Mouse (Mus musculus): ENCODE measurements around the gene Fam57a.
"Not testable (repeated sequence)": the region's sequence is repeated elsewhere in the genome, so short reads cannot be mapped to it uniquely, and the experiment has no call there.

The Fam57a gene

DNA sequence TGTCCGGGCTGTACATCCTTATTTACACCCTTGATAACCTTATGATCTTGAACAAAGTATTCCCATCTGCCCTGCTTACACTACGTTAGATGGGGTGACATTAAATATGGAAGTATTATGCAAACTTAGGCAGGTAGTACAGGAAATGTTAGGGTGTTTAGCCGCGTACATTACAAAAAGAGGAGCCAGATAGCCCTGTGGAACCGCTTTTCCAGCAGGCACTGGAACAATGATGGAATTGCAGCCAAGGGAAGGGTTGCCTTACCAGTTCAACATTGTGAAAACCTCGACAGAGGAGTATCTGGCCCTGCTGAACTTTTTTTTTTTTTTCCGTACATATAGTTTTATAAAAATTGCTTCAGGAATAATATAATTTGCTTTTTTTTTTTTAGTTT, 672 bp downstream of the Fam57a start:
- no peak for DNase-seq (ENCODE audit: low read depth, low spot score)

DNA sequence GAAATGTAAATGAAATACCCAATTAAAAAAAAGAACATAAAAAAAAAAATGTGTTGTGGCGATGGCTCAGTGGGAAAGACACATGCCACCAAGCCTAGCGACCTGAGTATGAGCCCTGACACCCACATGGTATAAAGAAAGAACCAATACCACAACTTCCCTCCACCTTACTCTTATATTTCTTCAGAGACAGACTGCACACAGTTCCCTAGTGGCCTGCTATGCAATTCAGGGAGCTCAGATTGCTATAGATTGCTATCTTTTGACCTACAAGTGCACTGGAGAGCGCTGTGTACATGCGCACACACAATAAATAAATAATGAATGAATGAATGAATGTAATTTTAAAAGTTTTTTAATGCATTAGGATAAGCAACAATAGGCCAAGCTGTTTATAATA, 4.3 kb downstream of the Fam57a start:
- DNase-seq (ENCODE audit: low read depth, low spot score): no peak

DNA sequence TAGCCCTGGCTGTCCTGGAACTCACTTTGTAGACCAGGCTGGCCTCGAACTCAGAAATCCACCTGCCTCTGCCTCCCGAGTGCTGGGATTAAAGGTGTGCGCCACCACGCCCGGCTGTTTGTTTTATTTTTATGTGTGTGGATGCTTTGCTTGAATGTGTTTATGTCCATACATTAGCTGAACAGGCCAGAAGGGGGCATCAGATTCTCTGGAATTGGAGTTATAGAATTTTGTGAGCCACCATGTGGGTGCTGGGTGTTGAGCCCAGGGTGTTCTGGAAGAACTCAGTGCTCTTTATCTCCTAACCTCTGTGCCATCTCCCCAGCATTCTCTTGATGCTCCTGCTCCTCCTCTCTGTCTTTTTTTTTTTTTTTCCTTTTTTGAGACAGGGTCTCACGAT, 7.4 kb downstream of the Fam57a start:
- no peak for DNase-seq (ENCODE audit: low read depth, low spot score)

DNA sequence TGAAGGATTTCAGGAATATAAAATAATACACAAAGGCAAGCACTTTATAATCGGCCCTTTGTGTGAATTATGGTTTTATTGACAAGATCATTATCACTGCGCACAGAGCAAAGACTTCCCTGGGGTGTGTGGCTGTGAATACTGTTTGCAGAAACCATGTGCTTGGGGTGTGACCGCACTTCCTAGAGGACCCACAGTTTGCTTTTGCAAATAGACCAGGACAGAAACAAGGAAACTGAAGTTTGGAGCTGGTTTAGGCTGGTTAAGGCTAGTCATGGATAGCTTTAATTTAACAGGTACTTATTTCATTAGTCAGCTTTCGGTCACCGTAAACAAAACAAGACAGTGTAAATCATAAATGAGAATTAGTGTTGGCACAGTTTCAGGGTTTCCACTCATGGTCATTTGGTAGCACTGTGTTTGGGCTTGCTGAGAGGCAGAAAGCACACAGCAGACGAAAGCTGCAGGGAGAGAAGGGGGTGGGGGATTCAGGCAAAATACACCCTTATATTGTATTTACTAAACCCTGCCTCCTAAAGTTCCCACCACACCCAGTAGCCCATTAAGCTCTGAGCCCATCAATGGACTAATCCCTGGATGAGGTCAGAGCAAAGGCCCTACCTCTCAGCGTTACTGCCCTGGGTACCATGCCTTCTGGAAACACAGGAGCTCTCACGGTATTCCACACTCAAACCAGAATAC, 17.0 kb downstream of the Fam57a start:
- DNase-seq (ENCODE audit: low read depth, low spot score): no peak

DNA sequence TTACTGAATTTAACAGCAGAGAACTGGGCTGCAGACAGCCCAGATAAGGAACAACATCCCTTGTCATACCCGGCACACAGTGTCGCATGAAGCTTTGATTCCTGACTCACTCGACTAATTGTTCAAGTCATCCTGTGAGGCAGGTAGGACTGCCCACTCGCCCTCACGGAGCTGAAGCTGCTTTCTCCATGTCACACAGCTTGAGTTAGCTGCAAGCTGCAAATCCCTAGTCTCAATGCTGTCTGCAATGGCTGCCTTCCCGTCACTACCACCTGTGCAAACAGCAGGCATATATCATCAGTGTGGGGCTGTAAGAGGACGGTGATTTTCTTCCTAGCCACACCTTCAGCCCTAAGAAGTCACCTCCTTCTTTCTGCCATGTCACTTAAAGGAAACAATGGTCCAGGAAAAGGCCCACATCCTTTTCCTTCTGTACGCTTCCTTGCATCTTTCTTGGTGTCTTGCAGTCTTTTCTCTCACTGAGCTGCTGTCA, 17.6 kb downstream of the Fam57a start:
- DNase-seq (ENCODE audit: low read depth, low spot score): no peak

DNA sequence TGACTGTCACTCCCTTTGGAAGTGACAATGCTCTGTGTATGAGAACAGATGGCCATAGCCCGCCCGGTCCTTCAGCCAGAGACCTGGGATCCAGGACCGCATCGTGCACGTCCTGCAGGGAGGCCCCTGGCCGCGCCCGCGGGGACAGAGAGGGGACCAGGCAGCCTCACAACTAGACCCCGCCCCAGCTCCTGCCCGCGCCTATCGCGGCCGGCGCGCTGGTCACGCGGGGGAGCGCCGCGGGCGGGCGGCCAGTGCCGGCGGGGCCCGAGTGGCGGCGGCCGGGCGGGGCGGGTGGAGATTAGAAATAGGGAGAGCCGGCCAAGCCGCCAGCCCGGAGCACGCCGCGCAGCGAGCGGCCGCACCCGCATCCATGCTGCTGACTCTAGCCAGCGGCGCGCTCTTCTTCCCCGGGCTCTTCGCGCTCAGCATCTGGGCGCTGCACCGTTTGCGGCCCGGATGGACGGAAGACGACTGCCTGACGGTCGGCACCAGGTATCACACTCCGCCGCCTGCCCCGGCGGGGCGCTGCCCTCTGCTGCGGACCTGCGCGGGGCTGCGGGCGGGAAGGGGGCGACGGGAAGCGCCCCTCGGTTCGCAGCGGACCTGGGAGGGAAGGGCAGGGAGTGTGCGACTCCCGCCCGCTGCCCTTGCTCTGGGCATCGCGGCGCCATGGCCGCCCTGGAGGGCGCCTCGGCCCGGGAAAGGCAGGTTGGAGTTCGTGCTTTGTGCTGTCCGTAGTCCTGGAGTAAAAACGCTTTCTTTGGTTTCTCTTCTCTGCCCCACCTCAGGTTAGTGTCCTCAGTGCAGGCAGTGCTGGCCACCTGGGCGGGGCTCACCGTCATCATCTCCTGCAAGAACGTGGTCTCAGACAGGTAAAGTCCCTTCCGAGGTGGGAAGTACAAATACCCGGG, 22.5 kb downstream of the Fam57a start:
- peak; percentile 58 for DNase-seq (ENCODE audit: low read depth, low spot score)

DNA sequence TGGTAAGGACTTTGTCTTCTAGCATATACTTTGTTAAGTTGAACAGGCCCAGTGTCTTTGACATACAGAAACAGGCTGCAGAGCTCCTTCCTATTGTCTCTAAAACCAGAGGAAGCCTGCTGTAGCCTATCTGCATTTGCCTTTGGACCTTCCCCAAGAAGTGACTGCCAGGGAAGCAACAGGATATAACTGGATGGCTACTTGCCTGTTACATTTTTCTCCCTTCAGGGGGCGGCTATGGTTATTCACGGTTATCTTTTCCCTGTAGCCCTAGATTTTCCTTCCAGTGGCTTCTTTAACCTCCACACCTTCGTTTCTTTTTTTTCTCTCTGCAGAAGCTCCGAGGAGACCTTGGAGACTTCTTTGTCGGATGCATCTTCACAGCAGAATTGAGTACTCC, 27.3 kb downstream of the Fam57a start:
- DNase-seq (ENCODE audit: low read depth, low spot score): no peak

DNA sequence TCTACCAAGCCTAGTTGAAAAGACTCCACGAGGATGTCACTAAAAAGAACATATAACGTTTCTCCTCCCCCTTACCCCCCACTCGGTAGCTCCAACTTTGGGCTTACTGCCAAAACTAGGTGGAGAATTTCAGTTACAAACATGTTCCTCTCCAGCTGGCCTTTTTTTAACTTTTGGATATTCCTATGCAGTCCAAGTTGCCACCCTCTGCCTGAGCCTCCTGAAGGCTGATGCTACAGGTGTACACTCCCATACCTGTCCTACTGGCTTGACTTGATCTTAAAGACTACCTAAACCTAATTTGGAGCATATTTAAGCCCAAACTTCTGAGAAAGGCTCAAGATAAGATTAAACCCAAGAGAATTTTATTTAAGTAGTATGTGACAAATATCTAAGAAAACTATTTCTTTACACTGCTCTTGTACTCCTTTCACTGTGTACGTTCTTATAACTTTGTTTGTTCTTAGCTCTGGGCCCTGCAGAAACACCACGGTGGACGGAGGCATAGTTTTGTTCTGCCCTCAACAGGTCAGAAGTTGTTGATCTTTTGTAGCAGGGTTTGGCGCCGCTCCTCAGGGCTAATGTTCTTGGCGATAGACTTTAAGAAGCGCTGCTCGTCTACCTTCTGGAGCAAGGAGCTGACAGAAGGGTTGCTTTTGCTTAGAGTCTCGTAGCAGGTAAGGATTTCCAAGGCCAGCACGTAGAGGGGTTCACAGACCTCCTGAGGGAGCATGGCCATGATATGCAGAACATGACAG, 30.9 kb downstream of the Fam57a start:
- no peak for DNase-seq (ENCODE audit: low read depth, low spot score)

DNA sequence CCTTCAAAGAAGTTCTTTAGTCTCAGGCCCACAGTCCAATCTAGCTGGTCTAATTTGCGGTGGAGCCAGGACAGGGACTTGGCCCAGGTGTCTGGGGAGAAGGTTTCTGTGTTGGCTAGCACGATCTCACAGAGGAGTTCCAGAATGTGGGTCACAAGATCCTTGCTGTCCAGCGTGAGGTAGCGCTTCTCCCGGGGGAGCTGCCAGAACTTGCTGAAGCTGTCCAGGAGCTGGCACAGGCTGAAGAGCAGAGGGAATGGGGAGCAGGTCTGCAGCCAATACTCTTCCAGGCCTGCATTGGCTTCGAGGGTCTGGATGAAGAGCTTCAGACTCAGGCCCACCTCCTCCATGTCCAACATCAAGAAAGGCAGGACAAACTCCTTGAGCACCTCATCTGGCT, 32.1 kb downstream of the Fam57a start:
- DNase-seq (ENCODE audit: low read depth, low spot score): not testable (repeated sequence)

DNA sequence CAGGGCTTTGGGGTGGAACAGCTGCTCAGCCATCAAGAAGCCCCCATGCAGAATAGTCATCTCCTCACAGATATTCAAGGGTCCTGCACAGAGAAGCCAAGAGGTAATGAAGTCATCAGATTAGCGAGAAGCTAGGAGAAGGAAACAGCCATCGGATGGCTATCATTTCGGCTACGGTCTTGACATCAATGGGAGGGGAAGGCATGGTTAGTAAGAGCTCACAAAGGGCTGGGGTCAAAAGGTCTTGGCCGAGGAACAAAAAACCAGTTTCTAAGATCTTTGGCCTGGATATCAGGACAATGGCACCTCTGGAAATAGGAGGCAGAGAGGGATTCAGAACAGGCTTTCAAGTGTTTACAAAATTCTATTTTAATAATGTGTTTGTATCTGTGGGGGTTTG, 34.4 kb downstream of the Fam57a start:
- DNase-seq (ENCODE audit: low read depth, low spot score): no peak

DNA sequence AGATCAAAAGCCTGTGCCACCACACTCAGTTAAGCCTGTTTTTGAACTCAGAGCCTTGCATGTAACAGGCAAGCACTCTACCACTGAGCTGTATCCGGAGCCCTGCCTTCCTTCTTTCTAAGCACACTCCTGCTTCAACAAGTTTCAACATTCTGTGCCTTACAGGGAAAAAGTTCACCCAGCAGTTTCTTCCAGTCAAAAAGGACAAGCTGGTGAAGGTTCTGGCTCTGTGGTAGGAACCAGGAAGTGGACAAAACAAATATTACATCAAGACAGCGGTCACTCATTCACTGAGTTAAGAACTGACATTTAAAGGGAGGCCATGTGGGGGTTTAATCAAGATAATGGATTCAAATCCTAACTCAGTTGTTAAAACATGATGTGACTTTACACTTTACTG, 35.5 kb downstream of the Fam57a start:
- peak; percentile 30 for DNase-seq (ENCODE audit: low read depth, low spot score)

DNA sequence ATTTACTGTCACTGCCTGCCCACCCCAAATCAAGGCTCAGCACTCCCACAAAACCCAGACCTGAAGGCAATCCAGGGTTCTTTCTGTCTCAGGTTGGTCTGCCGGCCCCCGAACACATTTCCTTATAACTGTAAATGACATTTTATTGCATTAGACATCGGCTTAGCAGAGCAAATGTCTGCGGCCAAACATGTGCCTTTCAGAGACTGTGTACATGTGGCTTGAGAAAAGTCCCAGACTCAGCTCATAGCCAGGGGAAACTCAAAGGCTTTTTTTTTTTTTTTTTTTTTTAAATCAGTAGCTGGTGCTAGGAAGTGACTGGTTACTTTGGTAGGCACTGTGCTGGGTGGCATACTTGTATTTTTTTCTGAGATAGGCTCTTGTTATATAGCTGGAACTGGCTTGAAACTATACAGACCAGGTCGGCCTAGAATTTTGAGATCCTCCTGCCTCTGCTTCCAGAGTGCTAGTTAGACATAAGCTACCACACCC, 36.6 kb downstream of the Fam57a start:
- no peak for DNase-seq (ENCODE audit: low read depth, low spot score)

DNA sequence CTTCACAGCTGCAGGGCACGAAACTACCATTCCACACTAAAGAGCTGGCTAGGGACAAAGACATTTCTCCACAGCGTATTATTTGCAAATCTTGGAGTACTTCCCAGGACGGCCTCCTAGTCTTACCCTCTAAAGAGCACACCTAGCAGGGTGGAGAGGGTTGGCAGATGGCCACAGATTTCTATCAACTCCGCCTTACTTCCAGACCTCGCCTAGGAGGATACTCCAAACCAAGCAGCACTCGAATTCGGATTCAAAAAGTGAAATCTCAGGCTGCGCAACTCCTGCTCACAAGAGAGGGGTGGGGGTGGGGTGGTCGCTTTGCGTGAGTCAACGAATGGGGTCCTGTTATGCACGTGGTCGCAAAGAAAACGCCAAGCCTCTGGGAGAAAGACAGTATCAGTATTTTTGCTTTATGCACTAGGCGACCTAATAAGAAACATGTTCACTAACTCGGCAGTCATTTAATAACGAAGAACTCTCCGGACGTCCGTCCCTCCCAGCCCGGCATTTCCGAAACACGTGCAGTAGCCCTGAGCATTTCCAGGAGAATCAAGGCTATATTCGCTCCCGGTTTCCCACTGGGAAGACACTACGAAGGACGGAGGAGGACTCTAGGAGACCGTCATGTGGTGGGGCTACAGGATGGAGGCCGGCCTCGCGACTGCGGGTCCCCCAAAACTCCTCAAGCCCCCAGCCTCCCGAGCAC, 37.4 kb downstream of the Fam57a start:
- peak; percentile 37 for DNase-seq (ENCODE audit: low read depth, low spot score)

DNA sequence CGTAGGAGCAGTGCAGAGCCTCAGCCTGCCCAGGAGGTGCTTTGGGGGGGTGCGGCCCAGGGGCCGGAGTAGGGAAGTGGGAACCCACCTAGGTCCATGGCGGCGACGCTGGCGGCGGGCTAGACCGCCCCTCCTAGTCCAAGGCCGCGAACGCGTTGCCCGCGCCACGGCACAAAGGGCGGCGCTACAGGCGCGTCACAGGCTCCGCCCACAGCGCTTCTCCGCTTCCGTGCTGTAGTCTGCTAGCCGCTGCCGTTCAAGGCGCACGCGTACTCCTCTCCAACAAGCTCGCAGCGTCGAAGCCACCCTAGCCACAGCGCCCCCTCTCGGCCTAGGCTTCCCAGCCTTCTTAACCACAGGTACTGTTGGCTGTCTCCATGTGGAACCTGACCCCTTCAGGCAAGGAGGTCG, 37.9 kb downstream of the Fam57a start, which contains the start of the genes Dbil5 and Gemin4:
TSS of gene Dbil5 (plus strand) at position 219 of the 411 bp plus-strand sequence.
TSS of gene Gemin4 (minus strand) at position 275 of the 411 bp plus-strand sequence.
- peak; percentile 98 for DNase-seq (ENCODE audit: low read depth, low spot score)

DNA sequence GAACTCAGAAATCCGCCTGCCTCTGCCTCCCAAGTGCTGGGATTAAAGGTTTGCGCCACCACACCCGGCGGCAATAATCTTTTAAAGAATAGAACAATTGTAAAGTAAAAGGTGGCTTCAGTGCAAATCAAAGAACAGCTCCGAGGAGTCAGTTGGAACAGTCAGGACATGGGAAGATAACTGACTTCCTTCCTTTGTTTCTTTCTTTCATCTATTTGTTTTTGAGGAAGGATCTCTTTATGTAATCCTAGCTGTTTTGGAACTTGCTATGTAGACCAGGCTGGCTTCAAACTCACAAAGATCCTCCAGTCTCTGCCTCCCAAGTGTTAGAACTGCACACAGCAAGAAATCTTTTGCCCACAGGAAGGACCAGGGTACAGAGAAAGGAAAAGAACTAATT, 45.2 kb downstream of the Fam57a start:
- no peak for DNase-seq (ENCODE audit: low read depth, low spot score)

DNA sequence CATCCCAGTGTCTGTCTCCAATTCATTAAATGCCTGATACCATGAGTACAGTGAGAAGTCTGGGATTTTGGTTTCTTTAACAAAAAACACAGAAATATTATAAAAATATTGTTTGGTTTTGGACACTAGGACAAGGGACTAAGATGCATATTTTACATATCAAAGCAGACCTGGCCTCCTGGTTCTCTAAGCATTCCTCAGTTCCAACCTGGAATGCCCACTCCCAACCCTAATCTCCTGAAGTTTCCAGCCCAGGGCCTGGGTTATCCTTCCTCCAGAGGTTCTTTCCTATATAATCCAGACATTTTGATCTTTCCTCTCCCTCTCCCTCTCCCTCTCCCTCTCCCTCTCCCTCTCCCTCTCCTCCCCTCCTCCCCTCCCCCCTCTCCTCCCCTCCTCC, 45.6 kb downstream of the Fam57a start:
- DNase-seq (ENCODE audit: low read depth, low spot score): no peak

DNA sequence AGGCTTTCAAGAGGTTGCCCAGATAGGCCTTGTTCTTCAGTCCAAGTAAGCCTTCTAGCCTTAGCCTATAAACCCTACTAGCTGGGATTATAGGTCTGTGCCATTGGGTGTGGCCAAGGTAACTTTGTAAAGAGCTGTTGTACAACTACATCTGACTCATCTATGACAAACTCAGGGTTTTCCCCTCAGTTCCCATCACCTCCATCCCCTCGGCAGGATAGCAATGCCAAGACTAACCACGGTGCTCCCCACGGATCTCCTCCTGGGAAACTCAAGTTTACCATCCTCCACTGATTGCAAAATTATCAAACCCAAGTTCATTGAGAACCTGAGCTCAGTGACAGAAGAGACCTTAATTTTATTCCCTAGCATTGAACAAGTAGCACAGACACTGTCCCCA, 56.7 kb downstream of the Fam57a start:
- DNase-seq (ENCODE audit: low read depth, low spot score): no peak

DNA sequence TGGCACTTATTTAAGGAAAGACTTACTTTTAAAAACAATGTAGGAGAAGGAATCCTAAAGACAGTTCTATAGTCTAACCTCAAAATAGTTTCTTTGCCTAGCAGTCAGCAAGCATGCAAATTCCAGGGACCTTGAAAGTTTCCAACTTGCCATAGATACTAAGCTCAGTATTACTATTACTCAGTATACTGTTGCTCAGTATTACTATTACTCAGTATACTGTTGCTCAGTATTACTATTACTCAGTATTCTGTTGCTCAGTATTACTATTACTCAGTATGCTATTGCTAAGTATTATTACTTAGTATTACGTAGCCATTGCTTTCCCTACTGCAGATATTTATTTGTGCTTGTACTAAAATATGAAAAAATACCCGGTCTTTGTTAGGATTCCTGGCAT, 60.3 kb downstream of the Fam57a start:
- DNase-seq (ENCODE audit: low read depth, low spot score): no peak

DNA sequence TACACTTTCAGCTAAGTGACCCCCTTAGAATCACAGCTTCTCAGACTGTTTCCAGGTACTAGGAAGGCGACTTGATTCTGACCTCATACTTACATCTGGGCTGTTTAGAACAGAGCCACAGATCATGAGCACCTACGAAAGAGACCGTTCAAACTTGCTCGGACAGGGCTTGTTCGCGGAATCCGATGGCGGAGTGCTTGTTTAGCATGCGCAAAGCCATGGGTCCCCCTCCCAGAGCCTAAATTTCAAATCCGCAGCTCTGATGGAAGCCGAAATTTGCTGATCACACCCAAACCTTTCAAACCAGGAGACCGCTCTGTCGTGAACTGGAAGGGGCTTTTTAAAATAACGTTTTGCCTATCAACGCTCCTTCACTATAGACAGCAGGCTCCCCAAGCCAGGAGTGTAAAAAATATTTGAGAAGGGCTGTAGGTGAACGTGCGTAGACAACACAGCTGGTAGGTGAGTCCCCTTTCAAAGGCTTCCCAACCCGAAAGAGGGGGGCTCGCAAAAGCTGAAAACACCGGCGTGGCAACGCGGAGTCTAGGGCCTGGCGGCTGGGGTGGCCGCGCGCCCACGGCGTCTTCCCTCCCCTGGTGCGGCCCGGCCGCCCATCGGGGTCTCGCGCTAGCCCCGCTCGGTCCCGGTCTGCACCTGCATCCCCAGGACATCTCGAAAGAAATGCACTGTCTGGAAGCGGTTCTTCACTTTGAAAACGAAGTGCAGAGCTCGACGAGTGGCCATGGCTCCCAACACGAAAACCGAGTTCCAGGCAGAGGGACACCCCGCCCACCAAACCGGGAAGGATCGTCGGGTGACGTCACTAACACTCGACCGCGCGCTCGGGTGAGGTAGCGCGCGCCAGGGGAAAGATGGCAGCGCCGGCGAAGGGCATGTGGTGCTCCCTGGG, 63.7 kb downstream of the Fam57a start, which contains the start of the genes Mrm3 and Glod4:
TSS of gene Mrm3 (plus strand) at position 815 of the 910 bp plus-strand sequence.
TSS of gene Glod4 (minus strand) at position 825 of the 910 bp plus-strand sequence.
- peak; percentile 90 for DNase-seq (ENCODE audit: low read depth, low spot score)
